18 mouse cellular contexts compared by ENCODE assay signal in the genomic region with DNA sequence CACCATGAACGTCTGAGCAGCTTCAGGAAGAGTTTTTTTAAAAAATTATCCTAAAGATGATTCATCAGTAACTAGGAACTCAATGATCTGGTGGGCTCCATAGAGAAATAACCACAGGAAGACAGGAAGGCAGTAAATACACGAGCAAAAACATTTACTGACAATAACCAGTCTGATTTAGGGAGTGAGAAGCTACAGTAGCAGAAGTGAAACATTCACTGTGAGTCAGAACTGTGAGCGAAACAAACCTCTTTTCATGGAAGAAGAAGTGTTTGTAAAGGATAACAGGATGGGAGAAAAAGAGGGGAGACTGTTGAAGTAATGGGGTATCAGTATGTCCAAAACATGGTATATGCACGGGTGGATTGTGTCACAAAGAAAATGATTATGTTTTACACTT. TPM values are rescaled to one million over a fixed set of nuclear protein-coding genes. Genes with fewer than 3 reads are reported as not detected.
"Had no signal": no experiment of that assay in that cellular context is flagged by ENCODE, and none has a peak within 500 bp of the region (broad histone marks: within the 10 kb centered on the region; RNA-seq: fewer than 3 reads in every experiment).

No protein-coding gene starts in this region.

- H3K36me3 ChIP-seq: neural tube, embryonic 15.5 days; stomach, embryonic 15.5 days had no signal

- H3K9ac ChIP-seq: neural tube, embryonic 15.5 days; stomach, embryonic 15.5 days had no signal

- H3K4me2 ChIP-seq: neural tube, embryonic 15.5 days; stomach, embryonic 15.5 days had no signal

- H3K27me3 ChIP-seq: neural tube, embryonic 15.5 days; stomach, embryonic 15.5 days had no signal

- DNase-seq: right cerebral cortex, adult 18-20 months; right cerebral cortex, postnatal 14 days; right cerebral cortex, postnatal 25 days; right cerebral cortex, postnatal 4 days; spleen, adult 18-20 months; thymus, adult 18-20 months; thymus, adult 2 months; thymus, postnatal 14 days; thymus, postnatal 25 days; thymus, postnatal 36 days; thymus, postnatal 4 days had no signal

- H3K9me3 ChIP-seq: neural tube, embryonic 15.5 days; stomach, embryonic 15.5 days had no signal

- H3K4me3 ChIP-seq: neural tube, embryonic 15.5 days; stomach, embryonic 15.5 days had no signal

- H3K27ac ChIP-seq: neural tube, embryonic 15.5 days; stomach, embryonic 15.5 days; stomach, postnatal 0 days had no signal

- H3K4me1 ChIP-seq: neural tube, embryonic 15.5 days; stomach, embryonic 15.5 days had no signal

RNA-seq across cellular contexts. Expression of a gene that starts 3.7 kb away (rescaled TPM):
- polyA plus RNA-seq: neural tube, embryonic 14.5 days; neural tube, embryonic 15.5 days; testis, adult 2 months had no signal

RNA-seq across cellular contexts. Expression of a gene that starts 3.7 kb away (rescaled TPM):
- polyA plus RNA-seq: neural tube, embryonic 14.5 days; neural tube, embryonic 15.5 days; stomach, embryonic 14.5 days; stomach, embryonic 15.5 days; stomach, postnatal 0 days; testis, adult 2 months; thymus, adult 2 months had no signal

RNA-seq across cellular contexts. Expression of a gene that starts 40.8 kb away (rescaled TPM):
- polyA plus RNA-seq: neural tube, embryonic 14.5 days; small intestine, adult 2 months; stomach, embryonic 14.5 days had no signal

RNA-seq across cellular contexts. Expression of a gene that starts 57.6 kb away (rescaled TPM):
- polyA plus RNA-seq: neural tube, embryonic 14.5 days; neural tube, embryonic 15.5 days; small intestine, adult 2 months; stomach, embryonic 14.5 days; testis, adult 2 months had no signal
